Mouse (Mus musculus) liver, adult 2 months (tissue): ENCODE measurements around the gene Egln2.

Experiments
- CTCF ChIP-seq: fragments of 200-500 bp; IDR thresholded peaks from 2 replicates; pipeline ENCODE4 v1.5.1; 2011; ENCODE audit warnings: low read depth, low read length, control low read depth
- POLR2A ChIP-seq: fragments of 200-500 bp; IDR thresholded peaks from 2 replicates; pipeline ENCODE4 v1.6.1; 2011; ENCODE audit warnings: low read length, control low read depth; ENCODE audit not compliant: insufficient read depth; ENCODE audit errors: extremely low read depth

GRCm38 (mm10) chr7:27160921-27161320, 5.7 kb downstream of the Egln2 start:
- TF ChIP-seq CTCF (no peak), POLR2A (no peak)
